Mouse (Mus musculus) brain, embryonic 14.5 days (tissue): ENCODE data around the gene Rln1. TPM values are rescaled to one million over a fixed set of nuclear protein-coding genes. Genes with fewer than 3 reads are reported as not detected.

Experiments
- DNase-seq: peaks from one replicate; pipeline ENCODE4 v3.0.0-alpha.2; 2011; ENCODE audit warnings: low read depth
- CTCF ChIP-seq: fragments of 200-500 bp; IDR thresholded peaks from 2 replicates; pipeline ENCODE4 v1.5.1; 2012; ENCODE audit warnings: inconsistent platforms, mild to moderate bottlenecking, moderate library complexity, borderline replicate concordance; ENCODE audit not compliant: insufficient read depth, insufficient read length; ENCODE audit errors: extremely low read depth
- POLR2A ChIP-seq: fragments of 200-500 bp; IDR thresholded peaks from 2 replicates; pipeline ENCODE4 v1.6.1; 2012; ENCODE audit warnings: mild to moderate bottlenecking, inconsistent platforms, borderline replicate concordance; ENCODE audit not compliant: poor library complexity, insufficient read depth, insufficient read length, severe bottlenecking; ENCODE audit errors: extremely low read depth
- polyA plus RNA-seq: library from polyadenylated mRNA; depleted of rRNA; stranded (reverse); fragments of >200 nt; gene quantifications from 2 replicates; pipeline ENCODE4 v1.2.3, GENCODE M21; 2012

Gene Rln1
- polyA plus RNA-seq, 1 experiment, result 1.5 TPM

DNA sequence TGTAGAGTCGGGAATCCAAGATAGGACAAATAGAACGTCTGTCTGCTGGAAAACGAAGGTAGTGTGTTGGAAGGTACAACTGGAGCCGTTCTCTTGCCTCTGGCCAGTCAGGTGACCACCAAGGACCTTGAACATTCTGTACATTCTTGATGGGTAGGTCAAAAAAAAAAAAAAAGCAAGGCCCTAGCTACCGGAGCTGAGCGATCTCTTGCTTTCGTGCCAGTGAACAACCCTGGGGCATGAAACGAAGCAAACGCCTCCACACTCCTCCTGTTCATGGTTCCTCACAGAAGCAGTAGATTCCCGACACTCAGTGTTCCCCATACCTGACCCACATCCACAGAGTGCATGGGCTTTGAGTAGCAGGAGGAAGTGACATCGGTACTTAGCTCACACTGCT lies 21.8 kb upstream of the Rln1 start:
- TF ChIP-seq POLR2A (no peak), CTCF (no peak)
- DNase-seq, result no peak

DNA sequence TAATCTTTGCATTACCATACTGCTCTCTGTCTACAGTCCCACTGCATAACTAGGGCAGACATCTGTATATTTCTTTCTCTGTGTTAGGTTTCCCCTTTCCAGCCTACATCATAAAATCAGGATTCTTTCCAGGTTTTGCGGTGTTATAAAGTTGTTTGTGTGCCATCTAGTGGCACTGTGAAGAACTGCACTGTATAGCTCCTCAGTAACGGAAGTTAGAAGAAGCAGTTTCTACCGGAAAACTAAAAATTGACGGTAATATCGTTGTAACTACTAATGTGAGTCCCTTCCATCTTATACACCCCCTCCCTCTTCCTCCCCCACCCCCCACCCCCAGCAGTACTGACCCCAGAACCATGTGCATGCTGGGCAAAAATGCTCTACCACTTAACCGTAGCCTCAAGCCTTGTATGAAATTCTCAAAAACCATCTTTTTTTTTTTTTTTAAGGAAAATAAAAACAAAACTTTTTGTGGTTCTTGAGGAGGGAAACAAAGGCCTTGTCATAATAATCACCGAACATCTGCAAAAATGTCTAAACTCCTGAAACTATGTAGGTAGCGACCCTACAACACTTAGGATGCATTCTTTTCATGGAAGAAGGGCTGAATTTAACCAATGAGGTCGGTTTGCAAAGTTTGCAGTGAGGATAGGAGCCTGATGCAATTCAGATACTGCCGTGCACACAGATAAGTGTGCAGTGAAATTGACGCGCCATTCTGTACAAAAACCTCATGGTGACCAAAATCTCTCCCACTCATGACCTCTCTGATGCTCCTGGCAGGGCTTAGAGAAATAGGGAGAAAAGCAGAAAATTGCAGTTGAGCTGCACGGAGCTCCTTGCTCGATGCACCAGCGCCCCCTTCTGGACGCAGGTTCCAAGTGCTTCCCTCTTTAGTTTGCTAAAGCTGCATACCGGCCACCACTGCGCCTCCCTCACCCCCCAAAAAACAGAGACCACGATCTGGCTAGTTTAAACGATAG lies 20.7 kb upstream of the Rln1 start:
- DNase-seq, result peak; percentile 93
- TF ChIP-seq CTCF (peak; percentile 97), POLR2A (no peak)

GRCm38 (mm10) chr19:29350991-29351390 lies 16.5 kb upstream of the Rln1 start:
- DNase-seq, result no peak
- no peak for TF ChIP-seq CTCF
- no peak for TF ChIP-seq POLR2A

GRCm38 (mm10) chr19:29345636-29346035 lies 11.2 kb upstream of the Rln1 start:
- no peak for DNase-seq
- TF ChIP-seq CTCF (no peak), POLR2A (no peak)

DNA sequence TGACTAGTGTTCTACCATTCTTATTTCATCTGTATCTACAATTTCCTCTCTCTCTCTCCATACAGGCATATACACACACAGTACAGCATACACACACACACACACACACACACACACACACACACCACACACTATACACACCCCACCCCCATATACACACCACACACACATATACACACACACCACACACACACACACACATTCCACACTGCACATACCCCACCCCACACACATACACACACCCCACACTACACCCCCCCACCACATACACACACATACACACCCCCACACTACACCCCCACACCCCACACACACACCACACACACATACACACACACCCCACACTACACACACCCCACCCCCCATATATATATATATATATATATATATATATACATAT lies 10.4 kb upstream of the Rln1 start:
- TF ChIP-seq POLR2A, result no peak
- no peak for TF ChIP-seq CTCF
- no peak for DNase-seq

DNA sequence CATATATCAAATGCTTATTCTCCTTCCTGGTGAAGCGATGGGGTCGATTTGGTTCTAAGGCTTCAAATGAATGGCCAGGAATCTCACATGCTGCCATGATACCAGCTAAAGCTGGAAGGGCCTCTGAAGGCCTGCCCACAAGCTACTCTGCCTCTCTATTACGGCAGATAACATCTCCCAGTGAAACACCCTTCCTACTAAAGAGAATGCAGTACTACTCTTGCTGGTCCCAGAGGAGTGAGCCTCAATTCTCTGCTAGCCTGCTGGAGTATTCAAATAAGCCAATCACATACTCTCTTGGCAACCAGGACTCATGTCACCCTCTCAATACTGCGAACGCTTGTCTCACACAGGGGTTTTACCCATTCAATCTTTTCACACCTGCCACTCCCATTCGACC lies 7.8 kb upstream of the Rln1 start:
- TF ChIP-seq CTCF, result no peak
- DNase-seq, result no peak

DNA sequence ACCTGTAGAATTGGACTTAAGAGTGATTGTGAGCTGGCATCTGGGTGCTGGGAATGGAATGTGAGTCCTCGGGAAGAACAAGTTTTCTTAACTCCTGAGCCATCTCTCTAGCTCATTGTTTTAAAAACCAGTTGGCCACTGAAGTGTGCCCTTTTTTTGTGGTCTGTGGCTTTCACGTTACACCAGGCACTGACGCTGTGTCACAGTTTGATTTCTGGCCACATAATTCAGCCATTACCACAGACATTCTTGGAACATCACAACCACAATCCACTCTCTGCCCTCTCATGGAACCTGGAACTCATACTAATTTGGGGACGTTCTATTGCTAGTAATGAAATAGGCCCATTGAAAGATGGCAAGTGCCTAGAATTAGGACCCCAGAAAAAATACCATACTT lies 6.6 kb upstream of the Rln1 start:
- DNase-seq, result no peak
- TF ChIP-seq CTCF, result no peak
- TF ChIP-seq POLR2A, result no peak

- TF ChIP-seq CTCF (no peak), POLR2A (no peak)
- no peak for DNase-seq
Measured at GRCm38 (mm10) chr19:29336624-29337023, 2.2 kb upstream of the Rln1 start.

DNA sequence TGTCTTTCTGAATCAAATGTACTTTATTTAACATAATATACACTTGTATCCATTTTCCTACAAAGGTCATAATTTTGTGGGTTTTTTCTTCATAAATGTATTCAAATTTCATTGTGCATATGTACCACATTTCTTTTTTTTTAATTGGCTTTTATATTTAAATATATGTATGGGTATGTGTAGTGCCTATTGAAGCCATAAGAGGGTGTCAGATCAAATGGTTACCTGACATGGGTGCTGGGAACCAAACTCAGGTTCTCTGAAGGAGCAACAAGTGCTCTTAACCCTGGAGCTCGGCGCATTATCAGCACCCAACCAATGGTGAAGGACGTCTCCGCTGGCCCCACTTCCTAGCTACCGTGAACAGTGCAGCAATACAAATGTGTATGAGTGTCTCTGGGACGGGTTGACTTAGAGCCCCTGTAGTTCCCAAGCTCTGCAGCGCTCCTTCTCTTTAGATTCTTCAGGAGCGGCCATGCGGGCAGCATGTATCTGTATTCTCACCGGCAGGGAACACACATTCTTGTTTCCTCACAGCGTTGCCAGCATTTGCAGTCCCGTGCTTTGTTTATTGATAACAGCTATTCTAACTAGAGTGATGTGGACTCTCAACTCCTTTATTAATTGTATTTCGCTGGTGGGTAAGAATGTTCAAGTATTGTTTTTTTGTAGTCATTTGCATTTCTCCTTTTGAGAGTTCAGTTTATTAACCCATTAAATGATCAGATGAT lies 7.5 kb downstream of the Rln1 start:
- TF ChIP-seq CTCF (no peak), POLR2A (no peak)
- no peak for DNase-seq

GRCm38 (mm10) chr19:29326396-29326795 lies 8.1 kb downstream of the Rln1 start:
- TF ChIP-seq POLR2A, result no peak
- no peak for TF ChIP-seq CTCF
- peak; percentile 53 for DNase-seq

- no peak for DNase-seq
- TF ChIP-seq CTCF (no peak), POLR2A (no peak)
Measured at GRCm38 (mm10) chr19:29325852-29326180, 8.7 kb downstream of the Rln1 start.

GRCm38 (mm10) chr19:29325053-29325851 lies 9.2 kb downstream of the Rln1 start, which contains the start of gene Insl6:
Gene Insl6 (minus strand): TSS chr19:29325356.
- TF ChIP-seq POLR2A, result no peak
- no peak for TF ChIP-seq CTCF
- peak; percentile 66 for DNase-seq
